Mouse (Mus musculus) G1E (cell line): Measurements from ENCODE around the gene Elane. TPM values are rescaled to one million over a fixed set of nuclear protein-coding genes. Genes with fewer than 3 reads are reported as not detected.

Experiments
- ATAC-seq: 2 replicates; pipeline ENCODE4 v1.8.0; 2016; ENCODE audit warnings: mild to moderate bottlenecking; ENCODE audit not compliant: insufficient number of reproducible peaks, poor library complexity, low FRiP score, severe bottlenecking; ENCODE audit errors: extremely low read depth
- DNase-seq: peaks from one replicate; pipeline ENCODE4 v3.0.0; 2012; ENCODE audit warnings: low spot score
- H3K27me3 ChIP-seq: 2 replicates; pipeline ENCODE4 v1.6.1; 2012; ENCODE audit warnings: mild to moderate bottlenecking, low read length, inconsistent platforms; ENCODE audit not compliant: insufficient read depth
- H3K36me3 ChIP-seq: replicated peaks from 2 replicates; pipeline ENCODE3; 2012; ENCODE audit warnings: mild to moderate bottlenecking, inconsistent platforms
- H3K4me1 ChIP-seq: 2 replicates; pipeline ENCODE4 v1.6.1; 2012; ENCODE audit warnings: low read depth, low read length, inconsistent platforms, mixed read lengths; ENCODE audit not compliant: insufficient read depth
- H3K4me3 ChIP-seq: 2 replicates; pipeline ENCODE4 v1.5.1; 2012; ENCODE audit warnings: low read depth, mild to moderate bottlenecking, inconsistent platforms, low read length, moderate library complexity, mixed read lengths
- H3K9me3 ChIP-seq: replicated peaks from 2 replicates; pipeline ENCODE4 v1.6.1; 2012; ENCODE audit warnings: inconsistent platforms
- CTCF ChIP-seq: IDR thresholded peaks from 2 replicates; pipeline ENCODE4 v1.5.1; 2012; ENCODE audit warnings: low read depth, low read length, inconsistent platforms, mixed read lengths
- GATA1 ChIP-seq: IDR thresholded peaks from 2 replicates; pipeline ENCODE4 v1.6.1; 2012; ENCODE audit warnings: borderline replicate concordance, low read length, inconsistent platforms, mixed read lengths
- GATA2 ChIP-seq: IDR thresholded peaks from 2 replicates; pipeline ENCODE4 v1.6.1; 2012; ENCODE audit warnings: low read depth, low read length, inconsistent platforms, borderline replicate concordance
- POLR2AphosphoS5 ChIP-seq: IDR thresholded peaks from 2 replicates; pipeline ENCODE4 v1.6.1; 2012; ENCODE audit warnings: low read depth, low read length, inconsistent platforms; ENCODE audit not compliant: insufficient replicate concordance
- TAL1 ChIP-seq: conservative IDR thresholded peaks from 2 replicates; pipeline ENCODE4 v1.6.1; 2012; ENCODE audit warnings: low read depth, low read length, inconsistent platforms, mixed read lengths
- polyA plus RNA-seq: library from polyadenylated mRNA; stranded (reverse); fragments of >175 nt; gene quantifications from 2 replicates; pipeline ENCODE4 v1.2.3, GENCODE M21; 2012
- total RNA-seq, 2 experiments: library from RNA; stranded (forward) in 1 of 2; stranded (reverse) in 1 of 2; fragments of 200-1000 nt in 1 of 2; fragments of >200 nt in 1 of 2; fragmentation: Nextera tagmentation in 1 of 2; gene quantifications; 2 replicates each; pipeline ENCODE4 v1.2.3; 2014 to 2017

Elane gene
- total and polyA plus RNA-seq, 3 experiments = 1.1 TPM; not detected in 2

- Histone ChIP-seq H3K36me3 (peaks cover 82% of the 10 kb centered on the region), H3K27me3 (no peaks in the 10 kb centered on the region), H3K9me3 (no peaks in the 10 kb centered on the region), H3K4me1 (peaks cover 59% of the 10 kb centered on the region), H3K4me3 (peak overlapping the region; percentile 10; the same call in 1 of the 2 replicates)
- TF ChIP-seq POLR2AphosphoS5 (peak; percentile 78; the same call in 1 of the 2 replicates), GATA1 (no peak)
- ATAC-seq (no peak), DNase-seq (peak; percentile 35)
Measured at GRCm38 (mm10) chr10:79909092-79909922, 23.3 kb downstream of the Elane start.

GRCm38 (mm10) chr10:79910556-79910955 is 24.5 kb downstream of the Elane start, which contains the start of gene Gm26602:
Gene Gm26602, plus strand, starts transcription at chr10:79910856.
- H3K36me3 ChIP-seq = peaks cover 74% of the 10 kb centered on the region
- no peak for DNase-seq
- no peaks in the 10 kb centered on the region for H3K9me3 ChIP-seq
- no peak within 1 kb of the TSS for H3K4me3 ChIP-seq
- no peak for TF ChIP-seq GATA2
- TF ChIP-seq CTCF = no peak
- peaks cover 72% of the 10 kb centered on the region for H3K4me1 ChIP-seq
- H3K27me3 ChIP-seq = no peaks in the 10 kb centered on the region
- ATAC-seq = no peak

DNA sequence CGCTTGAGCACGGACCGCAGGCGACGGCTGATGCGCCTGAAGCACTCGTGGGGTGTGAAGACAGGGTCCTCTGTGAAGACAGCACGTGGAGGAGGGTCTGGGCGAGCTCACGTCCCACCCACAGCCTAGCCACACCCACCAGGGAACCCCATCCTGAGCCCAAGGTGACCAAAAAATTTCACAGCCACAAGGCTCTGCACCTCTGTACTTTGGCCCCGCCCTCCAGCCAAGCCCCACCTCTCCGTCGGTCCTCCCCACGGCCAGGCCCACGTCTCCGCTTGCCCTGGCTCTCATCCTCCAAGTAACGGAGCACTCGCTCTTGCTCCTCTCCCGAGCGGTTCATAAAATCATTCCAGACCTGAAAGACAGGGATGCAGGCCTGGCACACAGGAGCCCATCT is 26.4 kb downstream of the Elane start:
- Histone ChIP-seq H3K27me3 (no peaks in the 10 kb centered on the region), H3K36me3 (peaks cover 56% of the 10 kb centered on the region), H3K4me1 (peaks cover 75% of the 10 kb centered on the region), H3K4me3 (no peak overlapping the region; the same call in 1 of the 2 replicates), H3K9me3 (no peaks in the 10 kb centered on the region)
- no peak for ATAC-seq
- no peak for DNase-seq
- TF ChIP-seq GATA2 (no peak), CTCF (no peak), TAL1 (no peak), POLR2AphosphoS5 (no peak), GATA1 (no peak)

DNA sequence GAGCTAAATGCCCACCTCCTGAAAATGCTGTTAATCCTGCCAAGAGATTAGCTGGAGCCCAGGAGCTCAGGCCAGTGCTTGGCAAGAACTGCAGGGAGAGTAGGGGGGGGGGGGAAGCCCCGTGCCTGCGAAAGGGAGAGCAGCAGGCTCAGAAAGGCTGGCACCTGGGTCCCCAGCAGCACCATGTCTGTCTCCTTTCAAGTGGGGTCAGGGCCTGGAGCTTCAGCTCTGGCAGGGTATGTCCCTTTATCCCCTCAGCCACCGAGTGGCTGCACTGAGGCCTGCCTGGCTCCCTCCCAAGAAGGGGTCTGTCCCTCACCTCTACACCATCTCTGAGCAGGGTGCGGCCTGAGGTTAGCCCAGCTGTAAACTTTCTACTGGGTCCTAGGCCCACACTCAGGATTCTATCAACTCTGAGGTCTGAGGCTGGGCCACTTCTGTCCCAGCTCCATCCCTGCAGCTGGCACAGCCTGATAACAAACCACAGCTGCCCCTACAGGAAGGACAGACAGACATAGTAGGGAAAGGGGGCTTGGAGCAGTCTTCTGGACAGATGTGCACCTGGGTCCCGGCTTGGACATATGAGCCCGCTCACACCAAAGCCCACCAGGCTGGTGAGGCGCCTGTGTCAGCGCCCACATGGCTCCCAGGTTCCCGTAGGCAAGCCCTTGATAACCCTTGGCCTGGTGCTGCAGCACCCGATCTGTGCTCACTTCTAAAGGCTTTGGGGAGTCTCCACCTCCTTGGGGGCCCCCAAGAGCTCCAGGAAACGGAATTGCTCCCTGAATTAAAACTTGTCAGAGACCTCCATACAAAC is 28.3 kb downstream of the Elane start:
- ATAC-seq (peak; percentile 78), DNase-seq (peak; percentile 80)
- peaks cover 51% of the 10 kb centered on the region for H3K36me3 ChIP-seq
- no peak for TF ChIP-seq GATA1
- TF ChIP-seq TAL1 = peak; percentile 87
- H3K4me1 ChIP-seq = peaks cover 84% of the 10 kb centered on the region
- H3K27me3 ChIP-seq = no peaks in the 10 kb centered on the region; the same call in 1 of the 2 replicates
- peak overlapping the region; percentile 87; the same call in 1 of the 2 replicates for H3K4me3 ChIP-seq
- no peaks in the 10 kb centered on the region for H3K9me3 ChIP-seq

GRCm38 (mm10) chr10:79914948-79915596 is 29.0 kb downstream of the Elane start:
- peak overlapping the region; percentile 87; the same call in 1 of the 2 replicates for H3K4me3 ChIP-seq
- H3K4me1 ChIP-seq = peaks cover 84% of the 10 kb centered on the region
- no peak for ATAC-seq
- peaks cover 44% of the 10 kb centered on the region for H3K36me3 ChIP-seq
- no peaks in the 10 kb centered on the region; the same call in 1 of the 2 replicates for H3K27me3 ChIP-seq
- DNase-seq = no peak
- H3K9me3 ChIP-seq = no peaks in the 10 kb centered on the region
- no peak for TF ChIP-seq TAL1
- no peak for TF ChIP-seq POLR2AphosphoS5
- no peak for TF ChIP-seq GATA2
- no peak for TF ChIP-seq CTCF
- TF ChIP-seq GATA1 = no peak

GRCm38 (mm10) chr10:79916081-79916480 is 30.0 kb downstream of the Elane start:
- TF ChIP-seq GATA2 (no peak), TAL1 (no peak), POLR2AphosphoS5 (no peak), GATA1 (no peak), CTCF (no peak)
- Histone ChIP-seq H3K9me3 (peaks cover 7% of the 10 kb centered on the region), H3K27me3 (no peaks in the 10 kb centered on the region; the same call in 1 of the 2 replicates), H3K36me3 (peaks cover 34% of the 10 kb centered on the region), H3K4me3 (peak overlapping the region; percentile 87), H3K4me1 (peaks cover 92% of the 10 kb centered on the region)
- no peak for ATAC-seq
- no peak for DNase-seq
